Mouse (Mus musculus) testis, adult 2 months (tissue): ENCODE results near the gene Slc43a3. TPM values are rescaled to one million over a fixed set of nuclear protein-coding genes. Genes with fewer than 3 reads are reported as not detected.

Source experiments
- H3K27ac ChIP-seq: fragments of 200-500 bp; 2 replicates; pipeline ENCODE4 v1.5.1; 2012; ENCODE audit warnings: low read depth, low read length; ENCODE audit not compliant: control insufficient read depth, insufficient read depth
- H3K27me3 ChIP-seq: fragments of 200-500 bp; 2 replicates; pipeline ENCODE4 v1.6.1; 2012; ENCODE audit warnings: mild to moderate bottlenecking, low read length, moderate library complexity; ENCODE audit not compliant: control insufficient read depth, insufficient read depth
- H3K36me3 ChIP-seq: fragments of 200-500 bp; 2 replicates; pipeline ENCODE4 v1.6.1; 2012; ENCODE audit warnings: mild to moderate bottlenecking, low read length; ENCODE audit not compliant: control insufficient read depth, insufficient read depth
- H3K4me1 ChIP-seq: fragments of 200-500 bp; 2 replicates; pipeline ENCODE4 v1.6.1; 2012; ENCODE audit warnings: low read length; ENCODE audit not compliant: control insufficient read depth, insufficient read depth
- H3K4me3 ChIP-seq: fragments of 200-500 bp; 2 replicates; pipeline ENCODE4 v1.5.1; 2012; ENCODE audit warnings: low read depth, mild to moderate bottlenecking, low read length, moderate library complexity, mixed read lengths; ENCODE audit not compliant: control insufficient read depth
- CTCF ChIP-seq: fragments of 200-500 bp; IDR thresholded peaks from 2 replicates; pipeline ENCODE4 v1.5.1; 2012; ENCODE audit warnings: low read depth, mild to moderate bottlenecking, inconsistent platforms, low read length, moderate library complexity; ENCODE audit not compliant: control insufficient read depth, insufficient read depth, insufficient replicate concordance
- POLR2A ChIP-seq: fragments of 200-500 bp; IDR thresholded peaks from 2 replicates; pipeline ENCODE4 v1.6.1; 2012; ENCODE audit warnings: low read depth, mild to moderate bottlenecking, inconsistent platforms, low read length, moderate library complexity; ENCODE audit not compliant: control insufficient read depth
- polyA plus RNA-seq: library from polyadenylated mRNA; depleted of rRNA; stranded (reverse); fragments of >200 nt; gene quantifications from 2 replicates; pipeline ENCODE4 v1.2.3, GENCODE M21; 2012

Slc43a3 gene
- polyA plus RNA-seq, 1 experiment: 4.6 TPM

- Histone ChIP-seq H3K4me1 (no peaks in the 10 kb centered on the region), H3K27me3 (no peaks in the 10 kb centered on the region), H3K27ac (no peak overlapping the region), H3K4me3 (no peak overlapping the region), H3K36me3 (no peaks in the 10 kb centered on the region)
- no peak for TF ChIP-seq CTCF
Measured at GRCm38 (mm10) chr2:84964111-84964801, 27.9 kb downstream of the Slc43a3 start.

- TF ChIP-seq POLR2A (no peak), CTCF (no peak)
- no peak overlapping the region for H3K4me3 ChIP-seq
- no peak overlapping the region for H3K27ac ChIP-seq
- H3K36me3 ChIP-seq: no peaks in the 10 kb centered on the region
- no peaks in the 10 kb centered on the region for H3K4me1 ChIP-seq
- H3K27me3 ChIP-seq: no peaks in the 10 kb centered on the region
Measured at GRCm38 (mm10) chr2:84967318-84967991, 31.1 kb downstream of the Slc43a3 start.

GRCm38 (mm10) chr2:84975580-84975979 is 39.2 kb downstream of the Slc43a3 start:
- Histone ChIP-seq H3K4me1 (no peaks in the 10 kb centered on the region), H3K4me3 (no peak overlapping the region), H3K27me3 (no peaks in the 10 kb centered on the region), H3K27ac (no peak overlapping the region), H3K36me3 (no peaks in the 10 kb centered on the region)
- TF ChIP-seq CTCF (no peak), POLR2A (no peak)

GRCm38 (mm10) chr2:84980188-84980587 is 43.8 kb downstream of the Slc43a3 start, which contains the start of gene Prg2:
Gene Prg2, plus strand, starts transcription at chr2:84980461.
- H3K4me3 ChIP-seq: no peak within 1 kb of the TSS
- TF ChIP-seq POLR2A (no peak), CTCF (no peak)

GRCm38 (mm10) chr2:84987930-84988329 is 51.6 kb downstream of the Slc43a3 start, which contains the start of gene Prg3:
Gene Prg3, plus strand, starts transcription at chr2:84988215.
- H3K36me3 ChIP-seq: no peaks in the 10 kb centered on the region
- H3K4me1 ChIP-seq: no peaks in the 10 kb centered on the region
- no peak within 1 kb of the TSS for H3K4me3 ChIP-seq
- H3K27ac ChIP-seq: no peak within 1 kb of the TSS
- H3K27me3 ChIP-seq: no peaks in the 10 kb centered on the region
- TF ChIP-seq CTCF: no peak
- TF ChIP-seq POLR2A: no peak

More at GRCm38 (mm10) chr2:84980188-84980587, 43.8 kb downstream of the Slc43a3 start, which contains the start of gene Prg2:
- Histone ChIP-seq H3K27ac (no peak within 1 kb of the TSS), H3K27me3 (no peaks in the 10 kb centered on the region), H3K4me1 (no peaks in the 10 kb centered on the region), H3K36me3 (no peaks in the 10 kb centered on the region)

- no peak overlapping the region for H3K27ac ChIP-seq
- H3K27me3 ChIP-seq: no peaks in the 10 kb centered on the region
- no peaks in the 10 kb centered on the region for H3K4me1 ChIP-seq
- TF ChIP-seq CTCF: no peak
- no peak for TF ChIP-seq POLR2A
- H3K36me3 ChIP-seq: no peaks in the 10 kb centered on the region
- no peak overlapping the region for H3K4me3 ChIP-seq
Measured at GRCm38 (mm10) chr2:84996376-84996775, 60.0 kb downstream of the Slc43a3 start.

GRCm38 (mm10) chr2:84999486-85000181 is 63.3 kb downstream of the Slc43a3 start:
- no peaks in the 10 kb centered on the region for H3K36me3 ChIP-seq
- H3K27ac ChIP-seq: no peak overlapping the region
- H3K27me3 ChIP-seq: no peaks in the 10 kb centered on the region
- no peak for TF ChIP-seq CTCF
- no peak for TF ChIP-seq POLR2A
- H3K4me3 ChIP-seq: no peak overlapping the region
- H3K4me1 ChIP-seq: no peaks in the 10 kb centered on the region
